Mouse (Mus musculus) neural tube, embryonic 11.5 days (tissue): ENCODE results near the gene Ppil3. TPM values are rescaled to one million over a fixed set of nuclear protein-coding genes. Genes with fewer than 3 reads are reported as not detected.

Experiments used
- ATAC-seq: fragments of 200-750 bp; cut with Nextera tagmentation; 2 replicates; pipeline ENCODE4 v1.8.0; 2017; ENCODE audit warnings: moderate number of reproducible peaks, mild to moderate bottlenecking, moderate TSS enrichment, moderate library complexity; ENCODE audit not compliant: insufficient read depth, low FRiP score, low TSS enrichment
- DNase-seq: peaks from one replicate; pipeline ENCODE4 v3.0.0-alpha.2; 2015; ENCODE audit warnings: low spot score
- H3K27ac ChIP-seq: fragments of 300-500 bp; sonication (generic); 2 replicates; pipeline ENCODE4 v1.5.1; 2014; ENCODE audit warnings: low read depth, mild to moderate bottlenecking, low read length
- H3K27me3 ChIP-seq: fragments of 300-500 bp; sonication (generic); 2 replicates; pipeline ENCODE4 v1.6.1; 2014; ENCODE audit warnings: mild to moderate bottlenecking, low read length, mixed read lengths; ENCODE audit not compliant: control insufficient read depth, insufficient read depth
- H3K36me3 ChIP-seq: fragments of 300-500 bp; sonication (generic); 2 replicates; pipeline ENCODE4 v1.6.1; 2014; ENCODE audit warnings: mild to moderate bottlenecking, low read length, moderate library complexity, mixed read lengths; ENCODE audit not compliant: control insufficient read depth, insufficient read depth
- H3K4me1 ChIP-seq: fragments of 300-500 bp; sonication (generic); 2 replicates; pipeline ENCODE4 v1.6.1; 2014; ENCODE audit warnings: low read length, mixed read lengths; ENCODE audit not compliant: control insufficient read depth, insufficient read depth
- H3K4me2 ChIP-seq: fragments of 300-500 bp; sonication (generic); 2 replicates; pipeline ENCODE4 v1.6.1; 2014; ENCODE audit warnings: low read depth, mild to moderate bottlenecking, moderate library complexity
- H3K4me3 ChIP-seq: fragments of 300-500 bp; sonication (generic); 2 replicates; pipeline ENCODE4 v1.5.1; 2014; ENCODE audit warnings: low read depth, low read length
- H3K9ac ChIP-seq: fragments of 300-500 bp; sonication (generic); 2 replicates; pipeline ENCODE4 v1.6.1; 2014; ENCODE audit warnings: mild to moderate bottlenecking, low read length
- H3K9me3 ChIP-seq: fragments of 300-500 bp; sonication (generic); 2 replicates; pipeline ENCODE4 v1.6.1; 2016; ENCODE audit warnings: low read length; ENCODE audit not compliant: control insufficient read depth
- WGBS: fragments of 180-500 bp; shearing (Covaris S2); extraction: QIAGEN DNeasy Blood & Tissue Kit; methylation state at CpG from one replicate; pipeline ENCODE4 v1.1.7; 2014; 5-methylcytosine and 5-hydroxymethylcytosine counted together
- polyA plus RNA-seq: library from polyadenylated mRNA; unstranded; fragments of >200 nt; fragmentation: Nextera tagmentation; extraction: Ambion mirVana; gene quantifications from 2 replicates; pipeline ENCODE4 v1.2.1, GENCODE M21; 2014

Ppil3 gene
- polyA plus RNA-seq, 1 experiment from 2014 or later, result 60.0 TPM

DNA sequence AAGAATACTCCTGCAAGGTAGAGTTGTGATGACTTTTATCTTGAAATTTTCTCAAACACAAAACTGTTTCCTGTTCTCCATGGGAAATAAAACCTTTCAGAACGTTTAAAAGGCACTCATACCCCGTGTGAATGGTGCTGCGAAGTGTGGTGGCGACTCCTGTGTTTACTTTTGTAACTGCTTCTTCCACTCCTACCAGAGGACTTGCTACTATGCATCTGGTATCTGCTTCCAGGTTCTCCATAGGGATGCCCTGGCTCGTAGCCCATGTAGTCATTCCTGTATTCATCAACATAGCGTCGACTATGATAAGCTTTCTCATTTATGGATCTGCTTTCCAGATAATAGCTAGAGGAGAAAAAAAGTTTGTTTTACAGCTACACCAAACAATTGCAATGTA, 24.3 kb downstream of the Ppil3 start:
- no peaks in the 10 kb centered on the region for H3K27me3 ChIP-seq
- no peak overlapping the region for H3K4me2 ChIP-seq

DNA sequence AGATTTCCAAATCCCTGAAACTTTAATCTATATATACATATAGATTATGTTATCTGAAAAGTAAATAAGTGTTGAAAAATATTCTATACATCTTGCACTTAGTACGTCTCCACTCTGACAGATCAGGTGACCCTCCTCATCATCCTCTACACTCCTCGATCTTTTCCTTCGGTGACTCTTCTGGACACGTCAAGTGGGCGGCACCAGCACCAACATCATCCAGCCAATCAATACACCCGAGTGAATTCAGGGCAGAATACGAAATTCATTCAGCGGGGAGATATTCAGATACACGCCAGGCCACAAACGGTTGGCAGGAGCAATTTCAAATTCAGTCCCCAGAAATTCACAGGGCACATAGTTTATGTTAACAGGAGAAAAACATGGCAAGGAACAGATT, 25.3 kb downstream of the Ppil3 start:
- 91% methylated on average over 10 of the region's 10 CpGs for WGBS
- no peaks in the 10 kb centered on the region for H3K27me3 ChIP-seq
- no peak overlapping the region for H3K27ac ChIP-seq
- peaks cover 12% of the 10 kb centered on the region for H3K36me3 ChIP-seq
- no peak overlapping the region for H3K9ac ChIP-seq
- DNase-seq (no peak), ATAC-seq (no peak)
- H3K4me3 ChIP-seq, result no peak overlapping the region
- H3K4me1 ChIP-seq, result peaks cover 3% of the 10 kb centered on the region; the same call in 1 of the 2 replicates
- no peaks in the 10 kb centered on the region for H3K9me3 ChIP-seq
- no peak overlapping the region for H3K4me2 ChIP-seq

More for the DNA sequence above, 24.3 kb downstream of the Ppil3 start:
- H3K9me3 ChIP-seq, result no peaks in the 10 kb centered on the region
- no peak overlapping the region for H3K27ac ChIP-seq
- DNase-seq, result no peak
- H3K4me1 ChIP-seq, result peaks cover 3% of the 10 kb centered on the region; the same call in 1 of the 2 replicates
- WGBS, result 75% methylated on average over 7 of the region's 7 CpGs
- H3K9ac ChIP-seq, result no peak overlapping the region
- H3K4me3 ChIP-seq, result no peak overlapping the region
- no peak for ATAC-seq
- peaks cover 10% of the 10 kb centered on the region for H3K36me3 ChIP-seq

DNA sequence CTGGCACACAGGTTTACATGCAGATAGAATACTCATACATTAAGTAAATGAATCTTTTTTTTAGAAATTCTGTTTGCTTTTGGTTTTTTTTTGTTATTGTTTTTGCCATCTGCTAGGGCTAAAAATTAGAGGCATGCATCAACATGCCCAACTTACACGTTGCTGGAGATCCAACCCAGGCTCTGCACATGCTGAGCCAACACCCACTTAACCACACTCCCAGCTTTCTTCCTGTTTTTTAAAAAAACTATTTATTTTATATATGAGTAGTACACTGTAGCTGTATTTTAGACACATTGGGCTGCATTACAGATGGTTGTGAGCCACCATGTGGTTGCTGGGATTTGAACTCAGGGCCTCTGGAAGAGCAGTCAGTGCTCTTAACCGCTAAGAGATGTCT, 29.2 kb downstream of the Ppil3 start:
- H3K27ac ChIP-seq, result no peak overlapping the region
- DNase-seq, result no peak

DNA sequence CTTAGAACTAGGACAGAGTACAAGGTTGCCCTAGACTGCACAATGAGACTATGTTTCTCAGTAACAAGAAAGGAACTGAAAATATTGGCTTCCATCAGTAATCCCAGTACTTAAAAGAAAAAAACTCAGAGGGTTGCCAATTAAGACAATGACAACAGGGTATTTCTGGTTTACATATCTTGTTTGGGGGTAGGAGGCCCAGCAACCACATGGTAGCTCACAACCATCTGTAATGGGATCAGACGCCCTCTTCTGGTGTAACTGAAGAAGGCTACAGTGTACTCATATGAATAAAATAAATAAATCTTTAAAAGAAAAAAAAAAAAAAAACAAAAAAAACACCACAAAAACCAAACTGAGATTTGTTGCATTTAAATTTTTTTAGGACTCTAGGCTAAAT, 29.8 kb downstream of the Ppil3 start:
- Histone ChIP-seq H3K4me1 (no peaks in the 10 kb centered on the region), H3K4me3 (no peak overlapping the region), H3K27ac (no peak overlapping the region), H3K27me3 (no peaks in the 10 kb centered on the region), H3K9me3 (no peaks in the 10 kb centered on the region), H3K4me2 (no peak overlapping the region), H3K9ac (no peak overlapping the region), H3K36me3 (peaks cover 21% of the 10 kb centered on the region)
- ATAC-seq (no peak), DNase-seq (no peak)
- WGBS, result 44% methylated on average over 1 of the region's 1 CpGs

More for the DNA sequence above, 29.2 kb downstream of the Ppil3 start:
- no peak for ATAC-seq
- H3K36me3 ChIP-seq, result peaks cover 19% of the 10 kb centered on the region
- H3K9ac ChIP-seq, result no peak overlapping the region
- H3K27me3 ChIP-seq, result no peaks in the 10 kb centered on the region
- 100% methylated on average over 2 of the region's 2 CpGs for WGBS
- no peak overlapping the region for H3K4me3 ChIP-seq
- H3K4me2 ChIP-seq, result no peak overlapping the region
- no peaks in the 10 kb centered on the region for H3K9me3 ChIP-seq
- peaks cover 2% of the 10 kb centered on the region; the same call in 1 of the 2 replicates for H3K4me1 ChIP-seq

DNA sequence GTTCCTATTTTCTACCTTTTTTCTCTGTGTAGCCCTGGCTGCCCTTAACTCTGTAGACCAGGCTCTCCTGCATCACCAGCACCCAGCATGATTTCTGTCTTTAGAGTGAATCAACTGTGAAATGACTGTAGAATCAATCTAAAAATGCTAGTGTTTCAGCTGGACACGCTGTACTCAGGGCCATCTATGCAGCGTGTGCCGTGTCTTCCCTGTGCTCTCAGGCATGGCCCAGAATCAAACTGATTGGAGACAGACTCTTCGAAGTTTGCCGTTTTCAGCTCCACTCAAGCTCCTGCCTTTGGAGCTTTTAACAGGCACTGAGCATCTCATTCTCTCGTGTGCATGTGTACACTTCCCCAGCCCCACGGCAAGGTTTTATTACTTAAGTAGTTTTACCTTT, 34.5 kb downstream of the Ppil3 start:
- Histone ChIP-seq H3K4me2 (no peak overlapping the region), H3K36me3 (peaks cover 11% of the 10 kb centered on the region), H3K9me3 (no peaks in the 10 kb centered on the region), H3K27me3 (no peaks in the 10 kb centered on the region), H3K9ac (no peak overlapping the region), H3K4me1 (no peaks in the 10 kb centered on the region), H3K27ac (no peak overlapping the region), H3K4me3 (no peak overlapping the region)
- no peak for DNase-seq
- 94% methylated on average over 7 of the region's 7 CpGs for WGBS
- no peak for ATAC-seq

DNA sequence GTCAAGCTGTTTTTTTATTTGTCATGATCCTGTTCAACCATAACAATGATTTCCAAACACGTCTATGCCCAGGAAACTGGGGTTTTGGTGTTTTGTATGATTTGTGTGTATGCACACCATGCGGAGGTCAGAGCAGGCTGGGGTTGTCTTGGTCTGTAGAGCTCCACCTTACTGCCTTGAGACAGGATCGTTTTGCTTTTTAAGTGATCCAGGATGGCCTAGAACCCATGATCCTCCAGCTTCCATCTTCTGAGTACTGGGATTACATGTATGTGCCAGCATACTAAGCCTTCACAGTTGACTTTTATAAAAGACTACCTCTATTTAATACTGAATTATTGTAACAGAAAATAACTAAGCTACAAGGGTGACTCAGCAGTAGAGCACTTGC, 35.1 kb downstream of the Ppil3 start:
- DNase-seq, result no peak
- Histone ChIP-seq H3K27ac (no peak overlapping the region), H3K4me2 (no peak overlapping the region), H3K4me1 (no peaks in the 10 kb centered on the region), H3K27me3 (no peaks in the 10 kb centered on the region), H3K9ac (no peak overlapping the region), H3K4me3 (no peak overlapping the region), H3K36me3 (peaks cover 10% of the 10 kb centered on the region; the same call in 1 of the 2 replicates), H3K9me3 (no peaks in the 10 kb centered on the region)
- ATAC-seq, result no peak
- 83% methylated on average over 3 of the region's 3 CpGs for WGBS

DNA sequence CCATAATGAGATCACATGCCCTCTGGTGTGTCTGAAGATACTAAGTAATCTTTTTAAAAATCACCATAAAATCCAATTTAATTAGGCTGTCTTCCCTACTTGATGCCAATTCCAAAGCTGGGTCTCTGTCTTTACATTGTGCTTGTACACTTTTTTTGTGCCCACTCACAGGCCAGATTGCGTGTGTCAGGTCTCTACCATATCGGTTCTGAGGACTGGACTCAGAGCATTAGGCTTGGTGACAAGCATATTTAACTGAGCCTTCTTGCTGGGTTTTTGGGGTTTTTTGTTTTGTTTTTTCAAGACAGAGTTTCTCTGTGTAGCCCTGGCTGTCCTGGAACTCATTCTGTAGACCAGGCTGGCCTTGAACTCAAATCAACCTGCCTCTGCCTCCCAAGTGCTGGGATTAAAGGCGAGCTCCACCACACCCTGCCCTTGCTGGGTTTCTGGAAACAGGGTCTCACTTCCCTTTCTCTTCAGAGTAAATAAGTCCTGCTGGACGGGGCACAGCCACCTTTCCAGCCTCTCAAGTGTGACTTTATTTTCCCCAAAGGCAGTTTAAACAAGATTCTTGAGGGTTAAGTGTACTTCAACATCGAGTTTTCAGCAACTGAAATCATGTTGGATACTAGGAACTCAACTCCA, 35.6 kb downstream of the Ppil3 start:
- DNase-seq, result no peak
- Histone ChIP-seq H3K4me3 (no peak overlapping the region), H3K9ac (no peak overlapping the region), H3K27ac (no peak overlapping the region), H3K4me2 (no peak overlapping the region), H3K9me3 (no peaks in the 10 kb centered on the region), H3K27me3 (no peaks in the 10 kb centered on the region), H3K4me1 (no peaks in the 10 kb centered on the region), H3K36me3 (peaks cover 9% of the 10 kb centered on the region; the same call in 1 of the 2 replicates)
- 83% methylated on average over 5 of the region's 5 CpGs for WGBS
- no peak for ATAC-seq

DNA sequence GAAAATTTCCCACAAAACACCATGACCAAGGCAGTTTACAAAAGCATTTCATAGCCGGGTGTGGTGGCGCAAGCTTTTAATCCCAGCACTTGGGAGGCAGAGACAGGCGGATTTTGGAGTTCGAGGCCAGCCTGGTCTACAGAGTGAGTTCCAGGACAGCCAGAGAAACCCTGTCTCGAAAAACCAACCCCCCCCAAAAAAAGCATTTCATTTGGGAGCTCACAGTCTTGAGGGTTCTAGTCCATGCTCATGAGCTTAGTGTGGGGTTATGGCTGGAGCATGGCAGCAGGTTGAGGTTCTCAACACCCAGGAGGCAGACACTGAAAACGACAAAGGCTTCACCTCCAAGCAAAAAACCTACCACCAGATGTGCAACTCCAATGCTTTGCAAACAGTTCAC, 37.1 kb downstream of the Ppil3 start:
- Histone ChIP-seq H3K27me3 (no peaks in the 10 kb centered on the region), H3K9me3 (no peaks in the 10 kb centered on the region), H3K4me3 (no peak overlapping the region), H3K4me1 (no peaks in the 10 kb centered on the region), H3K36me3 (peaks cover 10% of the 10 kb centered on the region), H3K9ac (no peak overlapping the region), H3K27ac (no peak overlapping the region), H3K4me2 (no peak overlapping the region)
- 86% methylated on average over 6 of the region's 6 CpGs for WGBS
- ATAC-seq, result no peak
- DNase-seq, result no peak

DNA sequence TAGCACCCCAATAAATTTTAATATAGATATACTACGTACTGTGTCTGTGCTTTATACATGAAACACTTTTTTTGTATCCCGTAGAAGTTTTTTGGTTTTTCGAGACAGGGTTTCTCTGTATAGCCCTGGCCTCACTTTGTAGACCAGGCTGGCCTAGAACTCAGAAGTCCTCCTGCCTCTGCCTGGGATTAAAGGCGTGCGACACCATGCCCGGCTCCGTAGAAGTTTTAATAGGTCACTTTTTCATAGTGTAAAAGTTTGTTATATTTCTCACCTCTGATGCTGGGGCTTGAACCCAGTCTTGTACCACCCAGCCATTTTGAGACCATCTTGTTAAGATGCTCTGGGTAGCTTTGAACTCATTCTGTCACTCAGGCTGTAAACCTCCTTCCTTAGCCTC, 38.0 kb downstream of the Ppil3 start:
- peaks cover 11% of the 10 kb centered on the region for H3K36me3 ChIP-seq
- WGBS, result 96% methylated on average over 7 of the region's 7 CpGs
- no peak overlapping the region for H3K4me3 ChIP-seq
- no peaks in the 10 kb centered on the region for H3K27me3 ChIP-seq
- no peak overlapping the region for H3K4me2 ChIP-seq
- ATAC-seq (no peak), DNase-seq (no peak)
- H3K27ac ChIP-seq, result no peak overlapping the region
- H3K4me1 ChIP-seq, result no peaks in the 10 kb centered on the region
- no peak overlapping the region for H3K9ac ChIP-seq
- H3K9me3 ChIP-seq, result no peaks in the 10 kb centered on the region
